Mouse (Mus musculus) heart, adult 18-20 months (tissue): ENCODE results near the gene Btbd35f22. TPM values are rescaled to one million over a fixed set of nuclear protein-coding genes. Genes with fewer than 3 reads are reported as not detected.
"Not testable (repeated sequence)": the region's sequence is repeated elsewhere in the genome, so short reads cannot be mapped to it uniquely, and the experiment has no call there.

ENCODE experiments used
- DNase-seq, 2 experiments: peaks; one replicate each; pipeline ENCODE4 v3.0.0; 2021 to 2022; ENCODE audit warnings: mixed read lengths in 1 of 2
- long read RNA-seq, 2 experiments: library from polyadenylated mRNA; stranded (forward); transcript quantifications; one replicate each; pipeline ENCODE4 v2.0.0; 2021
- total RNA-seq, 2 experiments: library from RNA; stranded (reverse); gene quantifications; 2 replicates each; pipeline ENCODE4 v1.2.3; 2021

Gene Btbd35f22
- total RNA-seq, result not detected
- long read RNA-seq, experiment 1, result 0 reads
- long read RNA-seq, experiment 2, result 0 reads

GRCm38 (mm10) chrX:32047529-32047928 lies at the start of gene Btbd35f22:
Gene Btbd35f22, plus strand, starts transcription at chrX:32047829.
- not testable (repeated sequence) for DNase-seq

Other genes with a start within 250 kb of the Btbd35f22 start
- gene Gm21637, start 85.8 kb upstream of the Btbd35f22 start, total RNA-seq, result not detected
- gene Btbd35f2, start 230.6 kb downstream of the Btbd35f22 start, total RNA-seq, result not detected